Mouse (Mus musculus) inflammation-experienced regulatory T-cells, adult 6 months (primary cell): ENCODE results near the gene Tlr2. TPM values are rescaled to one million over a fixed set of nuclear protein-coding genes. Genes with fewer than 3 reads are reported as not detected.

Experiments used
- ATAC-seq: one replicate; pipeline ENCODE4 v1.8.0; 2017
- polyA plus RNA-seq, 3 experiments: library from polyadenylated mRNA; unstranded; fragments of 100-300 nt; shearing (Covaris generic); gene quantifications; one replicate each; pipeline ENCODE4 v1.2.1; 2017

Tlr2 gene
- polyA plus RNA-seq, 3 experiments from 2014 or later = 1.5 to 2.9 (median 2.1) TPM

DNA sequence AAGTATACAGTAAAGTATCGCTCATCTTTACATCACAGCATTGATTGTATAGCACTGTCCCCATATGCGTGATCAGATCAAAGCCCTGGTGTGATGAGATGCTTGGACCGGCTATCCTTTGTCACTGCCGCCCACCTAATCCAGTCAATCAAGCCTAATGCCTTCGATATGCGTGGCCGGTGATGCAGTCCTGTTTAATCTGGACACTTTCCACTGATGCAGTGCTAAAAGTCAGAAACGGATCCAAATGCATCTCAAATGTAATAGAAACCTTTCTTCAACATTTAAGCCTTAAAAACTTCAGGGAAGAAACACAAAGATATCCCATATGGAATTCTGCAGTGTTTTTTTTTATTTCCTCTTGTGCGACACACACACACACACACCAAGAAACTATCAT, 13.9 kb downstream of the Tlr2 start:
- ATAC-seq = no peak

GRCm38 (mm10) chr3:83823774-83824173, 17.8 kb downstream of the Tlr2 start:
- ATAC-seq = no peak

DNA sequence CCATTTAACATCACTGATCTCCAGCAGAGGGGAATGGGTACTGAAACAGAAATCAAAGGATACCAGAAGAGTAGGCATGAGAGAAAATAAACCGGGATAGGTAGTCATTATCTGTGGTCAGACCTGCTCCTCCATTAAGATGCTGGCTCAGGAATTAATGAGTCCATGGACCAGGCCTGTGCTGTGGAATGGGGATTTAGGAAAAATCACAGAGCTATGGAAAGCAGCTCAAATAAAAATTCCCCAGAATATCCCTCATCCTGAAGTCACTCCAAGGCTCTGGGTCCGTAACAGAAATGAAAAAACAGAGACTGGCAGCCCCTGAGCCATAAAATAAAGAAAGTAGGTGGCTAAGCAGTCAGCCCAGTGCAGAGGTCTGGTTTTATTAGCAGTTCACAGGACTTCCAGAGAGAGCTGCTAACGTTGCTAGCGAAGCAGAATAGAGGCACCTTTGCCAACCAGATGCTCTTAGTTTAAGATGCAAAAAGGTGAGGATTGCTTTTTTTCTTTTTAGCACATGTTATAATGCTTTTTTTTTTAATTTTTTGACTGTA, 25.1 kb downstream of the Tlr2 start:
- ATAC-seq = no peak

GRCm38 (mm10) chr3:83812863-83813262, 28.7 kb downstream of the Tlr2 start:
- no peak for ATAC-seq

DNA sequence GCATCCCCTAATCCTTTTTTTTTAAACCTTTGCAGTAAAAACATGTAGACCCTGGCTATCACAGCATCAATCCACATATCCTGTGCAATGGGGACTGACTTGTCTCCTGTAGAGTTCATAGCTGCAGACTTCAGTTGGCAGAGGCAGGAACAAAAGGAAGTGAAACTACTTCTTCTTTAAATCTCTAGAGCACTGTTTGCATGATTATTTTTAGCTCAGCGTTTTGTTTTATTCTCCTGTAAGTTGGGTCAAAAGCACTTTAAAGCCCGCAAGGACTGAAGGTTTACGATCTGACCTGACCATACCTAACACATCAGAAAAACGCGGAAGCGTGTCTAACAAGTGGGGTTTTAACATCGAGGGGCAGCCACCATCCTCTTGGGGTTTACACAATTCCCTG, 29.6 kb downstream of the Tlr2 start:
- no peak for ATAC-seq

GRCm38 (mm10) chr3:83808483-83808882, 33.1 kb downstream of the Tlr2 start:
- ATAC-seq = no peak

DNA sequence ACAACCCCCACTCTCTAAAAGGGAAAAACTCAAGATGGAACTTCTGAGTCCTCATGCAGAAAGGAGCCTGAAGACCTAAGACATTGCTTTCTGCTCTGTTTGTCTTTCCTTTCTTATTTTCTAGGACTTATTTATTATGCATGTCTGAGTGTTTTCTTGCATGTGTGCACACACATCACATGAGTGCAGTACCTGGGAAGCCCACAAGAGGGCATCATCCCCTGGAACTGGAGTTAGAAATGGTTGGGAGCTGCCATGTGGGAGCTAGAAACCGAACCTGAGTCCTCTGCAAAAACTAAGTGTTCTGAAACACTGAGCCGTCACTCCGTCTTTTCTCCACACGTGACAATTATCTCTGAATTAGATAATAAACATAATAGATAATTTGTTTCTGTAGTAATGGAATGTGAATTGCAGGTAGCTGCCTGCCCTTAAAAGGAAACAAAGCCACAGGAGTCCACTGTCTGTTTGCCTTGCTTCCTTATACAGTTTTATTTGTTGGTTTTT, 39.9 kb downstream of the Tlr2 start:
- no peak for ATAC-seq

DNA sequence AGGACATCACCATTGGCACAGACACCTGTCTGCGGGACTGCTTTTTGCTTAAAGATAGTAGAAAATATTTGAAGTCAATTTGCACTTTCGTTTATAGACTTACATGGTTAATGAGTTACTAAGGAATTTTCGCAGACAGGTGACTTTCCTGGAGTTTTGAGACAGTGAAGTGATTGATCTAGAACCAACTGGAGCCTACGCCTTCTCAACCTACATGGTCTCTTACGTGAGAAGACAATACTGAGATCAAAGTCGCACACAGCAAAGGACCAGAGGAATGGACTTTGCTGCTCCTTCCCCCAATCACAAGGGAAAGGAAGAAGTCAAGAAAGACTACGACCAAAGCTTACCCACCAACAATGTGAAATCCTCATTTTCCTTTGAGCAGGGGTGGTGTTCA, 42.1 kb downstream of the Tlr2 start:
- no peak for ATAC-seq

- peak; percentile 89 for ATAC-seq
These were observed 43.7 kb downstream of the Tlr2 start for GRCm38 (mm10) chr3:83797828-83798227.

- peak; percentile 49 for ATAC-seq
These were observed 44.5 kb downstream of the Tlr2 start for GRCm38 (mm10) chr3:83797098-83797497.

- ATAC-seq = peak; percentile 65
These were observed 50.1 kb downstream of the Tlr2 start for GRCm38 (mm10) chr3:83791444-83791843.

GRCm38 (mm10) chr3:83789651-83790451, 51.7 kb downstream of the Tlr2 start:
- peak; percentile 63 for ATAC-seq

DNA sequence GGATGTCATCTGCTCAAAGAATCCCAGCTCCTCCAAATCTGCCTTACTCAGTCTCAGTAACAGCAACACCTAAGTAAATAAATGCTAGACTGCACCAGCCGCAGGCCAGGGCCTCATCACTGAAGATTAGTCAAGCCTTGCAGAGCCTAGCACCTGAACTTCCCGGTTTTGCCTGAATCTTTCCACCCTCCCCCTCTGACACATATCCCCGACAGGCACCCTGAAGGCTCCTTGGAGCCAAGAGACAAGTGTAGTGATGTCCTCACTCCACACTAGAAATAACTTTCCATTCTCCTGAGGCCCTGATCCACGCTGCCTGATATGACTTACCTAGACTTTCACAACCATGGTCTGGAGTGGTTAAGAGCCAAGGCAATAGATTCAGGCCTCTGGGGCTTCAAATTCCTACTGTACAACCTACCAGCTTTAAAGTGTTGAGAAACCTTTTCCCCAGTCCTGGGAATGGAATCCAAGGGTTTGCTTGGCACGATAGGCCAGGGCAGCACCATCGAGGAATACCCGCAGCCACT, 53.7 kb downstream of the Tlr2 start:
- ATAC-seq = no peak

- ATAC-seq = no peak
These were observed 54.5 kb downstream of the Tlr2 start for GRCm38 (mm10) chr3:83787086-83787485.

Other genes with a start within 250 kb of the Tlr2 start
- gene Sfrp2, start 75.4 kb downstream of the Tlr2 start, polyA plus RNA-seq = 10 to 100 TPM in 1 of 3 experiments, 1 to 10 TPM in 2; 2.0 to 10.9 (median 7.8) TPM
- gene Tmem131l, start 198.4 kb upstream of the Tlr2 start, polyA plus RNA-seq = 10 to 100 TPM; 34.7 to 39.7 (median 36.1) TPM